Mouse (Mus musculus): ENCODE measurements around the gene Abcc9.

DNA sequence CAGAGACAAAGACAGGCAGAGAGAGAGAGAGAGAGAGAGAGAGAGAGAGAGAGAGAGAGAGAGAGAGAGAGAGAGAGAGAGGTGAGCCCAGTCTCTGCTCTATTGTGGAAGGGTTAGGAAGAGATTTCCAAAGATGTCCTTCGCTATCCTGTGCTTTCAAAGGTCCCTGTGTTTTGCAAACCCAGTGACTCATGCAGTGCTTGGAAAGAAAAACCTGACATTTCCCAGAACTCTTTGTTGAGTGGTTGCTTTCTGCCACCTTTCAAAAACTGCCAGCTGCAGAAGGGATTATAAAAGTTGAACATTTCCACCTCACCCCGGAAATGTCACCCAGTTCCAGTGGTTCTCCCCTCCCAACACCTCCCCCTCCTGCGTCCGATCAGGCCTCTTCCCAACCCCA is 123.3 kb downstream of the Abcc9 start:
- TF ChIP-seq CTCF (IDR thresholded peaks at IDR 0.05; ENCODE audit: low read depth), result no peak
- no peak for TF ChIP-seq EP300 (IDR thresholded peaks at IDR 0.05; ENCODE audit: low read depth)
